Mouse (Mus musculus) limb, embryonic 14.5 days (tissue): Measurements from ENCODE around the gene Tcf12. TPM values are rescaled to one million over a fixed set of nuclear protein-coding genes. Genes with fewer than 3 reads are reported as not detected.

Experiments
- ATAC-seq: fragments of 200-750 bp; cut with Nextera tagmentation; 2 replicates; pipeline ENCODE4 v1.8.0; 2017; ENCODE audit warnings: low read depth, moderate number of reproducible peaks, moderate TSS enrichment; ENCODE audit not compliant: low FRiP score
- DNase-seq: peaks from one replicate; pipeline ENCODE4 v3.0.0-alpha.2; 2015; ENCODE audit warnings: low spot score
- H3K27ac ChIP-seq: fragments of 300-500 bp; sonication (generic); replicated peaks from 2 replicates; pipeline ENCODE4 v1.5.1; 2014; ENCODE audit warnings: low read depth, mild to moderate bottlenecking, low read length, moderate library complexity, mixed read lengths
- H3K27me3 ChIP-seq: fragments of 300-500 bp; sonication (generic); 2 replicates; pipeline ENCODE4 v1.6.1; 2014; ENCODE audit warnings: low read length, mixed read lengths; ENCODE audit not compliant: control insufficient read depth, insufficient read depth
- H3K36me3 ChIP-seq: fragments of 300-500 bp; sonication (generic); 2 replicates; pipeline ENCODE4 v1.6.1; 2014; ENCODE audit warnings: mild to moderate bottlenecking, low read length, moderate library complexity, mixed read lengths; ENCODE audit not compliant: control insufficient read depth, insufficient read depth
- H3K4me1 ChIP-seq: fragments of 300-500 bp; sonication (generic); 2 replicates; pipeline ENCODE4 v1.6.1; 2014; ENCODE audit warnings: antibody characterized with exemption, low read length, mixed read lengths; ENCODE audit not compliant: control insufficient read depth, insufficient read depth
- H3K4me2 ChIP-seq: fragments of 300-500 bp; sonication (generic); replicated peaks from 2 replicates; pipeline ENCODE4 v1.6.1; 2014; ENCODE audit warnings: low read depth, mild to moderate bottlenecking, low read length, moderate library complexity; ENCODE audit not compliant: severe bottlenecking
- H3K4me3 ChIP-seq: fragments of 300-500 bp; sonication (generic); replicated peaks from 2 replicates; pipeline ENCODE4 v1.5.1; 2014; ENCODE audit warnings: low read length
- H3K9ac ChIP-seq: fragments of 300-500 bp; sonication (generic); 2 replicates; pipeline ENCODE4 v1.6.1; 2014; ENCODE audit warnings: mild to moderate bottlenecking, low read depth, low read length, moderate library complexity; ENCODE audit not compliant: severe bottlenecking
- H3K9me3 ChIP-seq: fragments of 300-500 bp; sonication (generic); 2 replicates; pipeline ENCODE4 v1.6.1; 2016; ENCODE audit warnings: low read length; ENCODE audit not compliant: control insufficient read depth
- POLR2A ChIP-seq: fragments of 200-500 bp; IDR thresholded peaks from 2 replicates; pipeline ENCODE4 v1.8.0; 2012; ENCODE audit warnings: inconsistent platforms, mild to moderate bottlenecking, moderate library complexity, borderline replicate concordance; ENCODE audit not compliant: insufficient read depth, insufficient read length; ENCODE audit errors: extremely low read depth
- WGBS: fragments of 180-500 bp; shearing (Covaris S2); extraction: QIAGEN DNeasy Blood & Tissue Kit; methylation state at CpG from one replicate; pipeline ENCODE4 v1.1.7; 2014; 5-methylcytosine and 5-hydroxymethylcytosine counted together
- polyA plus RNA-seq, 2 experiments: library from polyadenylated mRNA; depleted of rRNA in 1 of 2; stranded (reverse) in 1 of 2; unstranded in 1 of 2; fragments of >200 nt; fragmentation: Nextera tagmentation in 1 of 2; extraction: Ambion mirVana in 1 of 2; gene quantifications; 2 replicates each; pipeline versions ENCODE4 v1.2.1 to v1.2.3; 2012 to 2014

The Tcf12 gene
- polyA plus RNA-seq, 2 experiments = 111 to 158 TPM

GRCm38 (mm10) chr9:72030274-72030673, 81.4 kb downstream of the Tcf12 start:
- DNase-seq = no peak
- no peak for TF ChIP-seq POLR2A
- no peak overlapping the region for H3K27ac ChIP-seq

DNA sequence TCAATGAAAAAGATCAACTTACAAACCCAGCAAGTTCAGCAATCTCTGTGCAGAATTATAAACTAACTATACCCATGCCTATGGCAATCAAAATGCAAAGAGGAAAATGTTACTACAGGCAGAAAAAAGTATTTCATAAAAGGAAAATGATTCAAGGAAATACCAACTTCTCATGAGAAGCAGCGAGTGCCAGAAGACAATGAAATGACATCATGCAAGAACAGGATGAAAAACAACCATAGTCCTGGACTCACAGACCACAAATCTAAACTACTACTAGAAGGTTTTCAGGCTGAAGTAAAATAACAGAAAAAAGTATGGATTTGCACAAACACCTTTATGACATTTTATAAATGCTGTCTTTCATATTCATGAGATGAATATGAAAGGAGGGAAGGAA, 82.1 kb downstream of the Tcf12 start:
- WGBS = 63% methylated on average over 1 of the region's 1 CpGs
- no peak for TF ChIP-seq POLR2A
- ATAC-seq (no peak), DNase-seq (no peak)
- H3K4me1 ChIP-seq = peaks cover 3% of the 10 kb centered on the region; the same call in 1 of the 2 replicates
- H3K9me3 ChIP-seq = no peaks in the 10 kb centered on the region
- no peak overlapping the region for H3K4me2 ChIP-seq
- H3K27ac ChIP-seq = no peak overlapping the region
- H3K27me3 ChIP-seq = no peaks in the 10 kb centered on the region
- no peak overlapping the region for H3K4me3 ChIP-seq
- H3K36me3 ChIP-seq = no peaks in the 10 kb centered on the region
- H3K9ac ChIP-seq = no peak overlapping the region

More at GRCm38 (mm10) chr9:72030274-72030673, 81.4 kb downstream of the Tcf12 start:
- Histone ChIP-seq H3K36me3 (no peaks in the 10 kb centered on the region), H3K4me1 (peaks cover 3% of the 10 kb centered on the region; the same call in 1 of the 2 replicates), H3K4me2 (no peak overlapping the region), H3K4me3 (no peak overlapping the region), H3K27me3 (no peaks in the 10 kb centered on the region), H3K9me3 (no peaks in the 10 kb centered on the region), H3K9ac (no peak overlapping the region)
- no peak for ATAC-seq

GRCm38 (mm10) chr9:72023274-72023673, 88.4 kb downstream of the Tcf12 start:
- DNase-seq (no peak), ATAC-seq (no peak)
- Histone ChIP-seq H3K4me3 (no peak overlapping the region), H3K4me1 (peaks cover 10% of the 10 kb centered on the region), H3K27ac (no peak overlapping the region), H3K36me3 (no peaks in the 10 kb centered on the region), H3K9me3 (no peaks in the 10 kb centered on the region), H3K27me3 (no peaks in the 10 kb centered on the region), H3K9ac (no peak overlapping the region), H3K4me2 (no peak overlapping the region)
- 52% methylated on average over 5 of the region's 5 CpGs for WGBS
- no peak for TF ChIP-seq POLR2A

GRCm38 (mm10) chr9:72021512-72021911, 90.2 kb downstream of the Tcf12 start:
- DNase-seq (peak; percentile 47), ATAC-seq (no peak)
- TF ChIP-seq POLR2A = no peak
- no peak overlapping the region for H3K9ac ChIP-seq
- H3K27me3 ChIP-seq = no peaks in the 10 kb centered on the region
- no peak overlapping the region for H3K4me3 ChIP-seq
- no peak overlapping the region for H3K27ac ChIP-seq
- peaks cover 10% of the 10 kb centered on the region for H3K4me1 ChIP-seq
- 42% methylated on average over 3 of the region's 3 CpGs for WGBS
- H3K36me3 ChIP-seq = no peaks in the 10 kb centered on the region
- H3K9me3 ChIP-seq = no peaks in the 10 kb centered on the region
- H3K4me2 ChIP-seq = no peak overlapping the region

- no peak overlapping the region for H3K4me3 ChIP-seq
- H3K9ac ChIP-seq = no peak overlapping the region
- no peaks in the 10 kb centered on the region for H3K27me3 ChIP-seq
- DNase-seq (no peak), ATAC-seq (no peak)
- no peak for TF ChIP-seq POLR2A
- no peaks in the 10 kb centered on the region for H3K4me1 ChIP-seq
- no peaks in the 10 kb centered on the region for H3K9me3 ChIP-seq
- H3K27ac ChIP-seq = no peak overlapping the region
- WGBS = 91% methylated on average over 1 of the region's 1 CpGs
- no peaks in the 10 kb centered on the region for H3K36me3 ChIP-seq
- no peak overlapping the region for H3K4me2 ChIP-seq
Measured at GRCm38 (mm10) chr9:72016021-72016420, 95.7 kb downstream of the Tcf12 start.
